Mouse (Mus musculus): Measurements from ENCODE around the gene Arsg. TPM values are rescaled to one million over a fixed set of nuclear protein-coding genes. Genes with fewer than 3 reads are reported as not detected.

The Arsg gene
- polyA plus RNA-seq, 1 experiment: 0.45 TPM

DNA sequence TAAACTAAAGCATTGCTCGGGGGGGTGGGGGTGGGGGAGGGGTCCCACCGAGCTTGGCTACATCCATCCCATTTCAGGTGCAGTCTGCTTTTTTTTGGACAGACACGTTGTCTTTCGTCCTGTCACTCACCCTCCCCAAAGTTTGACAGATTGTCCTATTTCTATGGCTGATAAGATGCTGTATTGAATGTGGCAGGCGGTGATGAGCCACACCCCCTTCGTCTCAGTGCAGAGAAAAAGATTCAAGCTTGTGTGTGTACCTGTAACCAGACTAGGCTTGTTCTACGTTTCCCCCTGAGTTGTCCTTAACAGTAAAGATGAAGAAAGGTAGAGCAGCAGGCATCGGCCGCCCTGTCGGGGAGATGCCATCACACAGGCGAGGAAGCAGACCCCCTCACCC is 22.0 kb upstream of the Arsg start:
- no peak for TF ChIP-seq GATA1 (IDR thresholded peaks at IDR 0.05; ENCODE audit: low read length)

DNA sequence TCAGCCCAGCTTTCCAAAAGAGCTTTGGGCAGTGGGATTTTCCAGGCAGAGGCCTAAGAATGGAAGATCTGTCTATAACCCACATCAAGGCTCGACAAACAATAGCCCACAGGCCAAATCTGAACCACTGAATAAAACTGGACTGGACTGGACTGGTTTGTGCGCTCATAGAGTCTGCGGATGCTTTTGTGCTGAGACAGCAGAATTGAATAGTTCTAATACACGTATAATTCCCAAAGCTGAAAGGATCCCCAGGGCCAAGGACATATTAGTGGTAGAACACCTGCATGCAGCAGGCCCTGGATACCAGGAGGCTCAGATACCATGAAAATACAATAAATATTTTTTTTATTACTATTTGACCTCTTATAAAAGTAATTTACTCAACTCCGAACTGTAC is 16.9 kb upstream of the Arsg start:
- no peak for TF ChIP-seq GATA1 (IDR thresholded peaks at IDR 0.05; ENCODE audit: low read length)

GRCm38 (mm10) chr11:109458165-109458564 is 15.0 kb upstream of the Arsg start:
- no peak for TF ChIP-seq GATA1 (IDR thresholded peaks at IDR 0.05; ENCODE audit: low read length)

DNA sequence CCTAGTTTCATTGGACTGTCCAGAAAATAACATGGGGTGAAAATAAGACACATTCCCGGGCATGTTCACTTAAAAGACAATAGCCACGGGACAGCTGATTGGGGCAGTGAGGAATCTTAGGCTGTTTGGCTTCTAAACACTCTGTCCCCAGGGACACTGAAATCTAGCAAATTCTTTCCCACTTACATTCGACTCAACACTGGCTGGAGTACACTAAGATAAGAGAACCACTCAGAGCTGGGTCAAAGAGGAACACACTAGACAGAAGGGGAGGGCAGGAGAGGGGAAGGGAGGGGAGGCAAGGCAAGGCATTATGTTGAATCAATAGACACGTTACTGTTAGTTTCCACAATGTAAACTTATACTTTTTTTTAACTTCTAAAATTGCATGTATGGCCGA is 12.6 kb upstream of the Arsg start:
- no peak for TF ChIP-seq GATA1 (IDR thresholded peaks at IDR 0.05; ENCODE audit: low read length)

- TF ChIP-seq GATA1 (IDR thresholded peaks at IDR 0.05; ENCODE audit: low read length): no peak
Observed at GRCm38 (mm10) chr11:109465068-109465467, 8.1 kb upstream of the Arsg start.

- no peak for TF ChIP-seq GATA1 (IDR thresholded peaks at IDR 0.05; ENCODE audit: low read length)
Observed at GRCm38 (mm10) chr11:109466987-109467386, 6.2 kb upstream of the Arsg start.

GRCm38 (mm10) chr11:109468133-109468532 is 5.0 kb upstream of the Arsg start:
- no peak for TF ChIP-seq GATA1 (IDR thresholded peaks at IDR 0.05; ENCODE audit: low read length)

GRCm38 (mm10) chr11:109470170-109470569 is 3.0 kb upstream of the Arsg start:
- TF ChIP-seq GATA1 (IDR thresholded peaks at IDR 0.05; ENCODE audit: low read length): no peak

DNA sequence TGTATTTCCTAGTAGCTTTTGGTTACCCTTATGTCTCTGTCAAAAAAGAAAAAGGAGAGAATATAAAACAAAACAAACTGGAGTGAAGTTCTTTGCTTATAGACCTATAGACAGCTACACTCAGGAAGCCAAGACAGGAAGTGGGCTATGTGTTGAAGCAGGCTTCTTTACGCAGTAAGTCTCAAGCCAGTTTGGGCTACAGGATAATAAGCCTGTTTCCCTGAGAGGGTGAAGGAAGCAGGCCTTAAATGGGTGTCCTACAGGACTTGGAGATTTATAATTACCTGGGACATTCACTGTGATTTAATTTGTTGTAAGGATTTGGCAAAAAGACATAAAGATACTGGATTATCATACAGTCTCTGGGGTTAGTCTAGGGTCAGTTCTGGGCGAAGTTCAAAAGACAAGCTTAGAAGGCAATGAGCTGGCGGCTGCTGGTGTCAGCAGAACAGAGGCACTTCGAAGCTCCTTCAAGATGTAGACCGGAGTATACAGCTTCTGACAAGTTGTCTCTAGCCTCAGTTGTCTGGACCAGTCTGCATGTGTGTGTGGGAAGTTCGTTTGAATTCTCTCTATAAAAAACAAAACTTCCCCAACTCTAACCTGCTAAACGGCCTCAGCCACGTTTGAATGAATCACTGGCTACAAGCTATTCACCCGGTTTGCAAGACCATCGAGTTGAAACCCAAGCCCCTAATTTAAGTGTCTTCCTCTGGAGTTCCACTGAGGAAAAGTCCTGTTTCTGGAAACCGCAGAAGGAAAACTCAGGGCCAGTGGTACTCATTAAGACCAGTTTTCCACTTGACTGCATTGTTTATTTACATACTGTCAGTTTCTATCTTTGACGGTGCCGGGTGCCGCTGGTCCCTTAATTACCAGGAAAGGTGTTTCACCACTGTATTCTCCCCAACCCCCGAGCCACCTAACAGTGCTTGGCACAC is 2.0 kb upstream of the Arsg start:
- no peak for TF ChIP-seq GATA1 (IDR thresholded peaks at IDR 0.05; ENCODE audit: low read length)

- TF ChIP-seq GATA1 (IDR thresholded peaks at IDR 0.05; ENCODE audit: low read length): no peak
Observed at GRCm38 (mm10) chr11:109472171-109472691, 943 bp upstream of the Arsg start.

DNA sequence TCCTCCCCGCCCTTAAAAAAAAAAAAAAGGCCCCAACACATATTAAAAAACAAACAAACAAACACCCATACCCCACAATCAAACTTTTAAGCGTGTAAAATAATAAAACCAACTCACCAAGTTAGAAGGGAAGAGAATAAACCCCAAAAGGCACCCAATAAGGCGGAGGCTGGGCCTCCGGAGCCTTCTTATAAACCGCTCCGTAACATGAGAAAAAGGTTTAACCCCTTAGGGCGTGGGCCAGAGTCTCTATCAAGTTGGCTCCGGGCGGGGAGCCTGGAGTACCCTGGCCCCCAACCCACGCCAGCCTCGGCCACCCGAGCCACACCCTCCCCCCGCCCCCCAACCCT is 378 bp upstream of the Arsg start:
- no peak for TF ChIP-seq GATA1 (IDR thresholded peaks at IDR 0.05; ENCODE audit: low read length)

DNA sequence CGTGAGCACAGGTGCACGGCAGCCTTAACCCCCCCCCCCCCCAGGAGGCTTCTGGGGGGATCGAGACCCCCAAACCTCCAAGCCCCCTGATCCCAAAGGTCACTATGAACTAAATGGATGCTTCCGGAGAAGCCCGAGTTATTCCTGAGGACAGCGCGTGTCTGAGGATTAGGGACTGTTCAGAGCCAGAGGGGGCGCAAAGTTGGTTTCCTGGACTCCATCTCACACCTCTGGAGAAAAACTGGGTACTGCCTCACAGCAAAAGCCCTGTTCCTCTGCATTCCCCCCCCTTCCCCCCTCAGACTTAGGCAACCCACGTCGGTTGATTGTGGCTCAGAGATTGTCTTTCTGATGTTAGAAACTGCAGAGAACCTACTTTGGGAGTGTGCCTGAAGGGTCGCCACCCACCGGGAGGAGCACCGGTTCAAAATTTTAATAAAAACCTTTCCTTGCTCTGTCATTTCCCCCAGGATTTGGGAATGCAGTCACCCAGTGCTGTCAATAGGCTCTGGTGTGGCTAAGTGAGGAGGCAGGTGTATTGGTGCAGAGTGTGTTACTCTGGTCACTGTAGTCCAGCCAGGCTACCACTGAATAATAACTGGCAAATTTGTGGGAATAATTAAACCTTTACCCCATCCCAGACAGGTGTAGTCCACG is 1.0 kb downstream of the Arsg start:
- no peak for TF ChIP-seq GATA1 (IDR thresholded peaks at IDR 0.05; ENCODE audit: low read length)

DNA sequence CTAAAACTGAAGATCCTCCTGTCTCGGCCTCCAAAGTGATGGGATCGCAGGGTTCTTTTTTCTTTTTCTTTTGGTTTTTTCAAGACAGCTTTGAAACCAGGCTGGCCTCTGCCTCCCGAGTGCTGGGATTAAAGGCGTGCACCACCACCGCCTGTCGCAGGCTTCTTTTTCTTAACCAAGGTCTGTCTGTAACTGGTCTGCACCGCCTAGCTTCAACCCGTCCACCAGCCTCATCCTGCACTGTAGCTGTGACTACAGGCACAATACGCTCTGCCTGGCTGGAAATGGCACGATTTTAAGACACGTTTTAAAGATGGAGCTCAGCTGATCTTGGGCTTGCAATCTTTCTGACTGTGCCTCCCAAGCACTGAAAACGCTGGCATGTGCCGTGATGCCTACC is 1.7 kb downstream of the Arsg start:
- no peak for TF ChIP-seq GATA1 (IDR thresholded peaks at IDR 0.05; ENCODE audit: low read length)

DNA sequence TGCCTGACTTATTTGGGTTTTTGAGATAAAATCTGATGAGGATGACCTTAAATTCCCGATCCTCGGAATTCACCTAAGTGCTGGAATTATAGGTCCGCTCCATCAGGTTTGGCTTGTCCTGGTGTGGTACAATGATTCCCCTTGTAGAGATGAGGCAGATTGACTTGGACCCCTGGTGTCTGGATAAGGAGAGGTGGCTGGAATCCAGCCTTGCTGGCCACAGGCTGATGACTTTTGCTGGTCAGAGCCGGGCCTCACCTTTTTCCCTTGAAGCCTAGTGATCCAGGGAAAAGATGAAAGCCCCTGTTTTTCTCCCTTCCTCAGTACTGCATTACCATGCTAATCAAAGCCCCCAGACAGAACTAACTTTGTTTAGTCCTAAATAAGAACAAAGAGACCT is 2.5 kb downstream of the Arsg start:
- no peak for TF ChIP-seq GATA1 (IDR thresholded peaks at IDR 0.05; ENCODE audit: low read length)

- TF ChIP-seq GATA1 (IDR thresholded peaks at IDR 0.05; ENCODE audit: low read length): no peak
Observed at GRCm38 (mm10) chr11:109476241-109476640, 3.1 kb downstream of the Arsg start.

DNA sequence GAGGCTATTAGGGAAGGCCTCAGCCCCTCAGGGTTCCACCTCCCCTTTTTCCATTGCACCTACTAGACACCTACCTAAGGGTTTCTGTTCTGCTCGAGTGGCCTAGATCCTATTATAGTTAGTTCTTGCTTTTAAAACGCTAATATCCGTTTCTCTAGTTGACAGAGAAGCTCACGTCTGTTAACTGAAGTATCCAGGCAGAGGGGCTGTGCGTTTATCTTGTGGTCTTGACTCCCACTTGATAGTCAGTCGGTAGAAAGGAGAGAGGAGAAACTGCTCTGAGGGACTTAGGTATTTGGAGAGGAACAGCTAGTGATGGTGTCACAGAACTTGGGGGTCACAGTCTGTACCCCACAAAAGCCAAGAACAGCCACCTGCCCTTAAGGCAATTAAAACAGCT is 3.5 kb downstream of the Arsg start:
- no peak for TF ChIP-seq GATA1 (IDR thresholded peaks at IDR 0.05; ENCODE audit: low read length)

Measured in G1E-ER4 (cell line).